In genomic region chr2:181119952-181120351, GRCm38 (mm10) we compare ENCODE assay signal across 10 mouse cellular contexts. TPM values are rescaled to one million over a fixed set of nuclear protein-coding genes. Genes with fewer than 3 reads are reported as not detected.
DNase-seq lines count a peak whose midpoint lies in the region; ATAC-seq lines count a peak whose summit lies in the region.
"Had no signal": no experiment of that assay in that cellular context is flagged by ENCODE, and none has a peak within 500 bp of the region (broad histone marks: within the 10 kb centered on the region; RNA-seq: fewer than 3 reads in every experiment).

No protein-coding gene starts in this region.

- ATAC-seq in liver, embryonic 16.5 days (ENCODE audit: low read depth), result peak; percentile 46; the same call in 1 of the 2 replicates
- no peak for ATAC-seq in liver, embryonic 12.5 days
- ATAC-seq in hindbrain, embryonic 12.5 days (ENCODE audit: low FRiP score), result no peak
- no peak for ATAC-seq in megakaryocyte progenitor cell, adult 5-6 weeks (replicated peaks; ENCODE audit: poor library complexity)

- intact Hi-C loops in left cerebral cortex, postnatal 14 days (cut with DNase I), result loop anchor here (2.0 kb wide), 1 partner anchor 37 kb away; the partner anchor contains the start of gene Eef1a2

- H3K36me3 ChIP-seq in liver, embryonic 16.5 days (ENCODE audit: control insufficient read depth, insufficient read depth), result no peaks in the 10 kb centered on the region
- H3K36me3 ChIP-seq in liver, embryonic 12.5 days, result no peaks in the 10 kb centered on the region
- no peaks in the 10 kb centered on the region for H3K36me3 ChIP-seq in hindbrain, embryonic 12.5 days
- H3K36me3 ChIP-seq: heart, embryonic 13.5 days had no signal

- H3K4me2 ChIP-seq in liver, embryonic 16.5 days (ENCODE audit: low read depth, low read length), result no peak overlapping the region
- H3K4me2 ChIP-seq in liver, embryonic 12.5 days, result no peak overlapping the region
- no peak overlapping the region for H3K4me2 ChIP-seq in hindbrain, embryonic 12.5 days (replicated peaks)
- H3K4me2 ChIP-seq: heart, embryonic 13.5 days had no signal

- WGBS in liver, embryonic 16.5 days (ENCODE audit: insufficient replicate concordance), result 26% methylated on average over 10 of the region's 10 CpGs
- 23% methylated on average over 10 of the region's 10 CpGs for WGBS in liver, embryonic 12.5 days (ENCODE audit: insufficient replicate concordance)
- 31% methylated on average over 10 of the region's 10 CpGs for WGBS in hindbrain, embryonic 12.5 days

- no peaks in the 10 kb centered on the region for H3K9me3 ChIP-seq in liver, embryonic 16.5 days (replicated peaks; ENCODE audit: control insufficient read depth, low read length)
- no peaks in the 10 kb centered on the region for H3K9me3 ChIP-seq in liver, embryonic 12.5 days (replicated peaks)
- H3K9me3 ChIP-seq in hindbrain, embryonic 12.5 days (replicated peaks), result no peaks in the 10 kb centered on the region
- H3K9me3 ChIP-seq: heart, embryonic 13.5 days had no signal

- H3K27ac ChIP-seq in liver, embryonic 16.5 days (ENCODE audit: low read length), result no peak overlapping the region
- no peak overlapping the region for H3K27ac ChIP-seq in liver, embryonic 12.5 days
- peak overlapping the region; percentile 72 for H3K27ac ChIP-seq in hindbrain, embryonic 12.5 days
- H3K27ac ChIP-seq: heart, embryonic 13.5 days had no signal

- peak; percentile 84 to 89 for DNase-seq in left cerebral cortex, postnatal 14 days (ENCODE audit: low spot score in 2 of 2)
- peak; percentile 38 for DNase-seq in right cerebral cortex, postnatal 4 days
- no peak for DNase-seq in thymus, postnatal 25 days
- no peak for DNase-seq in thymus, postnatal 36 days

- peaks cover 3% of the 10 kb centered on the region; the same call in 1 of the 2 replicates for H3K27me3 ChIP-seq in liver, embryonic 16.5 days (ENCODE audit: control insufficient read depth, insufficient read depth, low read depth, low read length)
- H3K27me3 ChIP-seq in liver, embryonic 12.5 days (replicated peaks), result peaks cover 15% of the 10 kb centered on the region
- H3K27me3 ChIP-seq in hindbrain, embryonic 12.5 days, result no peaks in the 10 kb centered on the region

- H3K4me1 ChIP-seq in liver, embryonic 16.5 days (ENCODE audit: control insufficient read depth, low read depth, low read length), result no peaks in the 10 kb centered on the region
- H3K4me1 ChIP-seq in liver, embryonic 12.5 days, result no peaks in the 10 kb centered on the region
- H3K4me1 ChIP-seq in hindbrain, embryonic 12.5 days, result peaks cover 59% of the 10 kb centered on the region
- H3K4me1 ChIP-seq: heart, embryonic 13.5 days had no signal

- no peak overlapping the region for H3K4me3 ChIP-seq in liver, embryonic 16.5 days (ENCODE audit: low read depth, low read length)
- H3K4me3 ChIP-seq in liver, embryonic 12.5 days, result no peak overlapping the region
- no peak overlapping the region for H3K4me3 ChIP-seq in hindbrain, embryonic 12.5 days
- H3K4me3 ChIP-seq: heart, embryonic 13.5 days had no signal

- no peak overlapping the region for H3K9ac ChIP-seq in liver, embryonic 16.5 days (ENCODE audit: low read depth, low read length)
- H3K9ac ChIP-seq in liver, embryonic 12.5 days, result no peak overlapping the region
- H3K9ac ChIP-seq in hindbrain, embryonic 12.5 days, result no peak overlapping the region
- H3K9ac ChIP-seq: heart, embryonic 13.5 days had no signal

RNA-seq across cellular contexts. Expression of gene Kcnq2, which starts 15.1 kb away (rescaled TPM):
- polyA plus RNA-seq in liver, embryonic 16.5 days (2015; fragmentation: Nextera tagmentation; extraction: Ambion mirVana), result 0.16 and 0.32 TPM in 2 replicates
- polyA plus RNA-seq in liver, embryonic 12.5 days (2016; fragmentation: Nextera tagmentation; extraction: Ambion mirVana), result 0.08 and 0.26 TPM in 2 replicates
- 41.7 and 43.1 TPM in 2 replicates for polyA plus RNA-seq in hindbrain, embryonic 12.5 days (2016; fragmentation: Nextera tagmentation; extraction: Ambion mirVana)
- 100 to 1,000 TPM; 179 to 188 TPM for total RNA-seq in left cerebral cortex, postnatal 14 days (2021)
- not detected in 2 replicates for total RNA-seq in megakaryocyte progenitor cell, adult 5-6 weeks (2015)
- total RNA-seq in megakaryocyte progenitor cell, adult 5-6 weeks (2017), result not detected in 2 replicates
- polyA plus RNA-seq: C2C12 had no signal

RNA-seq across cellular contexts. Expression of gene Eef1a2, which starts 36.9 kb away (rescaled TPM):
- polyA plus RNA-seq in liver, embryonic 16.5 days (2015; fragmentation: Nextera tagmentation; extraction: Ambion mirVana), result not detected in 2 replicates
- not detected in 2 replicates for polyA plus RNA-seq in liver, embryonic 12.5 days (2016; fragmentation: Nextera tagmentation; extraction: Ambion mirVana)
- polyA plus RNA-seq in hindbrain, embryonic 12.5 days (2016; fragmentation: Nextera tagmentation; extraction: Ambion mirVana), result 2.3 and 2.5 TPM in 2 replicates
- 1,000 to 10,000 TPM; 1,193 to 1,221 TPM for total RNA-seq in left cerebral cortex, postnatal 14 days (2021)
- total RNA-seq in megakaryocyte progenitor cell, adult 5-6 weeks (2015), result not detected in 2 replicates
- total RNA-seq in megakaryocyte progenitor cell, adult 5-6 weeks (2017), result not detected in 2 replicates

Comparison
In these comparisons a context has a peak if more than half of its experiments do, and no peak if none do; other contexts are left out.
1. DNase-seq: peak in left cerebral cortex, postnatal 14 days (2 of 2) and right cerebral cortex, postnatal 4 days (single experiment); none in thymus, postnatal 25 days (single experiment) and thymus, postnatal 36 days (0 of 2).
2. RNA of gene Kcnq2, which starts 15.1 kb away (polyA plus RNA-seq): 41.7 to 43.1 TPM in hindbrain, embryonic 12.5 days; 0.16 to 0.32 TPM in liver, embryonic 16.5 days and 0.08 to 0.26 TPM in liver, embryonic 12.5 days; every median in the first group is over 10 times any median in the second.